Mouse (Mus musculus) myocyte (in vitro differentiated cells): Measurements from ENCODE around the gene Scgb1b30.

ENCODE experiments used
- E2F4 ChIP-seq: IDR thresholded peaks from one replicate; pipeline ENCODE4 v1.6.1; 2011; ENCODE audit warnings: mild to moderate bottlenecking, control low read depth, moderate library complexity; ENCODE audit not compliant: insufficient read depth
- MAX ChIP-seq: IDR thresholded peaks from one replicate; pipeline ENCODE4 v1.6.1; 2011; ENCODE audit warnings: low read depth, mild to moderate bottlenecking, control low read depth
- MYOD1 ChIP-seq, 3 experiments: IDR thresholded peaks; one replicate each; pipeline ENCODE4 v1.6.1; 2011; ENCODE audit warnings: control low read depth in 2 of 3, low read depth in 2 of 3, mild to moderate bottlenecking in 2 of 3, moderate library complexity in 1 of 3; ENCODE audit not compliant: insufficient read length in 2 of 3, control insufficient read depth in 1 of 3
- POLR2A ChIP-seq: IDR thresholded peaks from one replicate; pipeline ENCODE4 v1.6.1; 2011; ENCODE audit warnings: low read depth, mild to moderate bottlenecking, control low read depth, moderate library complexity; ENCODE audit not compliant: insufficient read length
- USF1 ChIP-seq: IDR thresholded peaks from one replicate; pipeline ENCODE4 v1.6.1; 2011; ENCODE audit warnings: low read depth, mild to moderate bottlenecking, control low read depth, moderate library complexity

- TF ChIP-seq POLR2A, result no peak
- TF ChIP-seq USF1, result no peak
- no peak for TF ChIP-seq MAX
- no peak for TF ChIP-seq E2F4
- no peak for TF ChIP-seq MYOD1 (IDR thresholded peaks at IDR 0.05; ENCODE audit: control insufficient read depth in 1 of 3, insufficient read length in 2 of 3, low read depth in 2 of 3)
Observed at GRCm38 (mm10) chr7:34131118-34131517, 35.9 kb downstream of the Scgb1b30 start.
